Comparison of ENCODE assay signal across 25 mouse cellular contexts in genomic region chr5:145226453-145226852, GRCm38 (mm10).
"Had no signal": no experiment of that assay in that cellular context is flagged by ENCODE, and none has a peak within 500 bp of the region (broad histone marks: within the 10 kb centered on the region; RNA-seq: fewer than 3 reads in every experiment).

No protein-coding gene starts in this region.

- H3K4me2 ChIP-seq: heart, embryonic 11.5 days; heart, embryonic 13.5 days; heart, embryonic 15.5 days; hindbrain, embryonic 13.5 days; hindbrain, embryonic 15.5 days; kidney, embryonic 15.5 days; limb, embryonic 13.5 days; limb, embryonic 15.5 days; liver, embryonic 13.5 days; liver, embryonic 15.5 days had no signal

- H3K27me3 ChIP-seq: heart, embryonic 13.5 days; heart, embryonic 15.5 days; hindbrain, embryonic 13.5 days; hindbrain, embryonic 15.5 days; kidney, embryonic 15.5 days; limb, embryonic 13.5 days; limb, embryonic 15.5 days; liver, embryonic 13.5 days; liver, embryonic 15.5 days had no signal

- ATAC-seq: hindbrain, postnatal 0 days; intestine, embryonic 16.5 days had no signal

- H3K27ac ChIP-seq: heart, adult 2 months; heart, embryonic 13.5 days; heart, embryonic 15.5 days; hindbrain, embryonic 13.5 days; hindbrain, embryonic 15.5 days; hindbrain, postnatal 0 days; kidney, embryonic 15.5 days; kidney, postnatal 0 days; limb, embryonic 13.5 days; limb, embryonic 15.5 days; liver, embryonic 13.5 days; liver, embryonic 15.5 days had no signal

- H3K4me3 ChIP-seq: heart, adult 2 months; heart, embryonic 13.5 days; heart, embryonic 15.5 days; hindbrain, embryonic 13.5 days; hindbrain, embryonic 15.5 days; kidney, embryonic 15.5 days; limb, embryonic 13.5 days; limb, embryonic 15.5 days; liver, embryonic 13.5 days; liver, embryonic 15.5 days had no signal

- DNase-seq: gastrocnemius, postnatal 14 days; gastrocnemius, postnatal 36 days; heart, adult 11 months; heart, adult 2 months; heart, postnatal 14 days; heart, postnatal 36 days; kidney, adult 11 months; kidney, adult 8-10 months; kidney, postnatal 36 days; layer of hippocampus, adult 9-11 months; layer of hippocampus, postnatal 36 days; left cerebral cortex, postnatal 4 days; liver, embryonic 13.5 days had no signal

- H3K9me3 ChIP-seq: heart, embryonic 13.5 days; heart, embryonic 15.5 days; hindbrain, embryonic 13.5 days; hindbrain, embryonic 15.5 days; kidney, embryonic 15.5 days; limb, embryonic 13.5 days; limb, embryonic 15.5 days; liver, embryonic 13.5 days; liver, embryonic 15.5 days had no signal

- H3K9ac ChIP-seq: heart, embryonic 13.5 days; heart, embryonic 15.5 days; hindbrain, embryonic 13.5 days; hindbrain, embryonic 15.5 days; kidney, embryonic 15.5 days; limb, embryonic 13.5 days; limb, embryonic 15.5 days; liver, embryonic 13.5 days; liver, embryonic 15.5 days had no signal
